Mouse (Mus musculus) kidney, embryonic 14.5 days (tissue): ENCODE results near the gene Gm9736. TPM values are rescaled to one million over a fixed set of nuclear protein-coding genes. Genes with fewer than 3 reads are reported as not detected.
"Not testable (repeated sequence)": the region's sequence is repeated elsewhere in the genome, so short reads cannot be mapped to it uniquely, and the experiment has no call there.

Experiments used
- ATAC-seq: fragments of 200-750 bp; cut with Nextera tagmentation; 2 replicates; pipeline ENCODE4 v1.8.0; 2017; ENCODE audit warnings: moderate number of reproducible peaks, mild to moderate bottlenecking, moderate TSS enrichment, moderate library complexity; ENCODE audit not compliant: low FRiP score, low TSS enrichment
- H3K27ac ChIP-seq: fragments of 300-500 bp; sonication (generic); 2 replicates; pipeline ENCODE4 v1.5.1; 2014; ENCODE audit warnings: low read depth, mild to moderate bottlenecking, low read length, moderate library complexity, mixed read lengths
- H3K27me3 ChIP-seq: fragments of 300-500 bp; sonication (generic); 2 replicates; pipeline ENCODE4 v1.6.1; 2014; ENCODE audit warnings: mild to moderate bottlenecking, low read length; ENCODE audit not compliant: control insufficient read depth, insufficient read depth
- H3K36me3 ChIP-seq: fragments of 300-500 bp; sonication (generic); 2 replicates; pipeline ENCODE4 v1.6.1; 2014; ENCODE audit warnings: low read length, mixed read lengths; ENCODE audit not compliant: control insufficient read depth, insufficient read depth
- H3K4me1 ChIP-seq: fragments of 300-500 bp; sonication (generic); 2 replicates; pipeline ENCODE4 v1.6.1; 2014; ENCODE audit warnings: low read length, mixed read lengths; ENCODE audit not compliant: control insufficient read depth, insufficient read depth
- H3K4me2 ChIP-seq: fragments of 300-500 bp; sonication (generic); replicated peaks from 2 replicates; pipeline ENCODE4 v1.6.1; 2014; ENCODE audit warnings: low read depth, mild to moderate bottlenecking, low read length
- H3K4me3 ChIP-seq: fragments of 300-500 bp; sonication (generic); 2 replicates; pipeline ENCODE4 v1.5.1; 2014; ENCODE audit warnings: mild to moderate bottlenecking, low read length
- H3K9ac ChIP-seq: fragments of 300-500 bp; sonication (generic); 2 replicates; pipeline ENCODE4 v1.6.1; 2014; ENCODE audit warnings: low read depth, mild to moderate bottlenecking, low read length, moderate library complexity
- H3K9me3 ChIP-seq: fragments of 300-500 bp; sonication (generic); 2 replicates; pipeline ENCODE4 v1.6.1; 2016; ENCODE audit warnings: low read length; ENCODE audit not compliant: control insufficient read depth
- WGBS: fragments of 180-500 bp; shearing (Covaris S2); extraction: QIAGEN DNeasy Blood & Tissue Kit; methylation state at CpG from one replicate; pipeline ENCODE4 v1.1.7; 2014; 5-methylcytosine and 5-hydroxymethylcytosine counted together
- polyA plus RNA-seq: library from polyadenylated mRNA; unstranded; fragments of >200 nt; fragmentation: Nextera tagmentation; extraction: Ambion mirVana; gene quantifications from 2 replicates; pipeline ENCODE4 v1.2.1, GENCODE M21; 2014

The Gm9736 gene
- not detected in 2 replicates for polyA plus RNA-seq

DNA sequence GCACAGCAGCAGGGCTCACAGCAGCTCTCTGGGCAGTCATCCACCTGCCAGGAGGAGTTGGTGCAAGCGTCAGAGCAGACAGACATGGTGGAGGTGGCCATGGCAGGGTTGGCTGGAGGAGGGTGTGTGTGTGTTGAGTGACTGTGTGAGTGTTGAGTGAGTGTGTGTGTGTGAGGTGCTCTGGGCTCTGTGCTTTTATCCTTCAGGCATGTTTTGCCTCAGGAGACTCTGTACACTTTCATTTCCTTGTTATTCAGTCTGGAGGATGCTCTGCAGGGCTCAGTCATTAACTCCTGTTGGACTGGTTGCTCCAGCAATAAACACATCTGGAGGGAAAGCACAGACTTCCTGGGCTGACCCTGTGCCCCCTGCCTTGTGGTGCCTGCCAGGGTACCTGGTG is at the start of gene Gm9736:
TSS of gene Gm9736 (minus strand) at position 101 of the 400 bp plus-strand sequence.
- 60% methylated on average over 1 of the region's 1 CpGs for WGBS
- not testable (repeated sequence) for H3K4me1 ChIP-seq, H3K4me3 ChIP-seq, H3K9me3 ChIP-seq, H3K4me2 ChIP-seq, H3K27me3 ChIP-seq, H3K36me3 ChIP-seq, ATAC-seq, H3K27ac ChIP-seq, H3K9ac ChIP-seq

DNA sequence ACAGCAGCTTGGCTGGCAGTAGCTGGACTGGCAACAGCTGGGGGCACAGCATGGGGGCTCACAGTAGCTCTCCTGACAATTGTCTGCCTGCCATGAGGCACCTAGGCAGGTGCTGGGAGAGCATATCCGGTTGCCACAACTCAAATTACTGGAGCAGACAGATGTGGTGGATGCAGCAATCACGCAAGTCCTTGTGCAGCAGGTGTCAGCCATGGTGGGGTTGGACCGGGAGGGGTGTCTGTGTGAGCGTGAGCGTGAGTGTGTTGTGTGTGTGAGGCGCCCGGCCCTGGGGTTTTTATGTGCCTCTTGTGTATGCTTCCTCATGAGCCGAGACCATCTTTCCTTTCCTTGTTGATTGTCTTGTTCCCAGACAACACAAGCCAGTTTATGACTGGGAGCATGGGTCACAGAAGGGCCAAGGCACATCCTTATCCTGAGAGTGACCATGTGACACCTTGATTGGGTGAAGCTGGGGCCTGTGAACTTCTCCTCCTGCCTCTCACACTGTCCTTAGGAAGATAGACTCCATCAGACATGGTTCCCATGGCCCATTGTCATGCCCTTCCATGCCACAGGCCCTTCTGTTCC is 47.9 kb upstream of the Gm9736 start, which contains the start of gene Gm19668:
TSS of gene Gm19668 (minus strand) at position 213 of the 588 bp plus-strand sequence.
- no peaks in the 10 kb centered on the region for H3K4me1 ChIP-seq
- WGBS = 54% methylated on average over 8 of the region's 8 CpGs
- no peak for ATAC-seq

GRCm38 (mm10) chr10:77798164-77798920 is 47.2 kb upstream of the Gm9736 start:
- H3K9ac ChIP-seq, H3K4me3 ChIP-seq, ATAC-seq, H3K27me3 ChIP-seq, H3K36me3 ChIP-seq, H3K9me3 ChIP-seq, H3K27ac ChIP-seq, H3K4me1 ChIP-seq, H3K4me2 ChIP-seq: not testable (repeated sequence)
- 53% methylated on average over 3 of the region's 3 CpGs for WGBS

More for the DNA sequence above, 47.9 kb upstream of the Gm9736 start, which contains the start of gene Gm19668:
- no peak within 1 kb of the TSS for H3K27ac ChIP-seq
- H3K27me3 ChIP-seq = no peaks in the 10 kb centered on the region
- no peaks in the 10 kb centered on the region for H3K36me3 ChIP-seq
- no peak within 1 kb of the TSS for H3K9ac ChIP-seq
- no peak within 1 kb of the TSS for H3K4me2 ChIP-seq
- no peak within 1 kb of the TSS for H3K4me3 ChIP-seq
- no peaks in the 10 kb centered on the region for H3K9me3 ChIP-seq

DNA sequence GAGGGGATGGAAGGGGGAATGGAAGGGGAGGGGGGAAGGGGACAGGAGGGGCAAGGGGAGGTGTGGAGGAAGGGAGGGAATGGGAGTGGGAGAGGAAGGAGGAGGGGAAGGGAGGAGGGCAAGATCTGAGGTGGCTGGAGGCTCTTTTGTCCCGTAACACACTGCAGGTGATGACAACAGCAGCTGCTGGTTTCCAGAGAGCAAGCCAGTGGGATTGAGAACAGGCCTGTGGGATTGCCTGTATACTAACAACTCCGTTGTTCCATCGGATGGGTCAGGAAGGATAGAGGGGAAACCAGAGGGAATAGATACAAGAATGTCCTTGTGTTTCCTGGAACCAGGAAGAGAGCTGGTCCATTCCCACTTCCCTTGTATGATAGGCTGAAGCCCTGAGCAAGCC is 46.5 kb upstream of the Gm9736 start:
- Histone ChIP-seq H3K9me3 (no peaks in the 10 kb centered on the region), H3K36me3 (no peaks in the 10 kb centered on the region), H3K4me2 (no peak overlapping the region), H3K9ac (no peak overlapping the region), H3K27ac (no peak overlapping the region), H3K4me1 (no peaks in the 10 kb centered on the region), H3K27me3 (no peaks in the 10 kb centered on the region), H3K4me3 (no peak overlapping the region)
- 16% methylated on average over 3 of the region's 3 CpGs for WGBS
- ATAC-seq = no peak

DNA sequence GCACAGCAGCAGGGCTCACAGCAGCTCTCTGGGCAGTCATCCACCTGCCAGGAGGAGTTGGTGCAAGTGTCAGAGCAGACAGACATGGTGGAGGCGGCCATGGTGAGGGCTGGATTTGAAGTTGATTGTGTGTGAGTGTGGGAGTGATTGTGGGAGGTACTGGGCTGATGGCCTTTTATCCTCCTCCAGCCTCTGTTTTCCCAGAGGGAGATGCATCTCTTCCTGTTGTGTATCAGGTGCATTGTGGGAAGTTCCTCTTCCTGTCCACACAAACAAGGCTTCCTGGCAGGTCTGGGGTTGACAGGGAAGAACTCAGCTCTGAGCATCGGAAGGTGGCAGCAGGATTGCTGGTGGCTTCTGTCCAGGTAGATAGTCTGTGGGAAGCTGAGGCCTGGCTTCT is 43.8 kb upstream of the Gm9736 start, which contains the start of gene Gm9639:
TSS of gene Gm9639 (minus strand) at position 101 of the 400 bp plus-strand sequence.
- no peak within 1 kb of the TSS for H3K27ac ChIP-seq
- 37% methylated on average over 2 of the region's 2 CpGs for WGBS
- H3K27me3 ChIP-seq = no peaks in the 10 kb centered on the region
- H3K4me3 ChIP-seq = no peak within 1 kb of the TSS
- no peaks in the 10 kb centered on the region for H3K36me3 ChIP-seq
- no peak within 1 kb of the TSS for H3K9ac ChIP-seq
- no peaks in the 10 kb centered on the region for H3K9me3 ChIP-seq
- no peak within 1 kb of the TSS for H3K4me2 ChIP-seq
- no peak for ATAC-seq
- no peaks in the 10 kb centered on the region for H3K4me1 ChIP-seq

DNA sequence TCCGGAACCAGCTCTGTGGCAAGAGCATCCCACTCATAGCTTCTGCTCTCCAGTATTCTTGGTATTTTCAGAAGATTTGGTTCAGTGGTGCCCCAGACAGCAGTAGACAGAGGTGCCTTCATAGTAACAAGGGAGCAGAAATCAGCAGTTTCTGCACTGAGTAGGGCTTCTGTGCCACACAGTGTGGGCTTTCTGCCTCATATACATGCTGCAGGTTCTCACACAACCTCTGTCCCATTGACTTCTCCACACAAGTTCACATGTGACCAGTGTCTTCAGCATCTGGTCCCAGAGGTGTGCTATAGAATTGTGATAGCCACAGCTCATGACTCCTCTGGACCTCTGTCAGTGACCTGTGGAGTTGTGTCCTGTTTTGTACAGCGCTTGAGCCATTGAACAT is 37.5 kb upstream of the Gm9736 start:
- no peak overlapping the region for H3K27ac ChIP-seq
- no peaks in the 10 kb centered on the region for H3K27me3 ChIP-seq
- no peak for ATAC-seq
- no peak overlapping the region for H3K9ac ChIP-seq
- H3K9me3 ChIP-seq = no peaks in the 10 kb centered on the region
- H3K4me1 ChIP-seq = no peaks in the 10 kb centered on the region
- H3K4me3 ChIP-seq = no peak overlapping the region
- H3K4me2 ChIP-seq = no peak overlapping the region
- 62% methylated on average over 2 of the region's 2 CpGs for WGBS
- no peaks in the 10 kb centered on the region for H3K36me3 ChIP-seq

GRCm38 (mm10) chr10:77787876-77788275 is 36.7 kb upstream of the Gm9736 start, which contains the start of gene Gm7137:
Gm7137 (minus strand) TSS chr10:77788200.
- H3K27me3 ChIP-seq, ATAC-seq, H3K4me2 ChIP-seq, H3K27ac ChIP-seq, H3K36me3 ChIP-seq, H3K9ac ChIP-seq, H3K9me3 ChIP-seq, H3K4me1 ChIP-seq, H3K4me3 ChIP-seq: not testable (repeated sequence)
- WGBS = 83% methylated on average over 1 of the region's 1 CpGs

GRCm38 (mm10) chr10:77783396-77783795 is 32.2 kb upstream of the Gm9736 start:
- not testable (repeated sequence) for H3K9me3 ChIP-seq, H3K27ac ChIP-seq, H3K4me1 ChIP-seq, ATAC-seq, H3K36me3 ChIP-seq, H3K4me3 ChIP-seq, H3K4me2 ChIP-seq, H3K9ac ChIP-seq, H3K27me3 ChIP-seq
- 73% methylated on average over 1 of the region's 3 CpGs for WGBS

- H3K27me3 ChIP-seq, H3K9me3 ChIP-seq, H3K4me1 ChIP-seq, H3K4me2 ChIP-seq, H3K9ac ChIP-seq, H3K4me3 ChIP-seq, H3K27ac ChIP-seq, H3K36me3 ChIP-seq, ATAC-seq: not testable (repeated sequence)
- no CpG with 5 or more reads among the region's 1 CpGs for WGBS
These were observed 31.3 kb upstream of the Gm9736 start, which contains the start of gene Gm3250 for GRCm38 (mm10) chr10:77782442-77782841. Gm3250 (minus strand) TSS chr10:77782542.
